In genomic region chr4:46569671-46570070, GRCm38 (mm10) we compare ENCODE assay signal across 9 mouse cellular contexts. TPM values are rescaled to one million over a fixed set of nuclear protein-coding genes. Genes with fewer than 3 reads are reported as not detected.
DNase-seq lines count a peak whose midpoint lies in the region; ATAC-seq and TF ChIP-seq lines count a peak whose summit lies in the region.
"Had no signal": no experiment of that assay in that cellular context is flagged by ENCODE, and none has a peak within 500 bp of the region (broad histone marks: within the 10 kb centered on the region; RNA-seq: fewer than 3 reads in every experiment).

No protein-coding gene starts in this region.

- H3K9me3 ChIP-seq in hindbrain, postnatal 0 days (ENCODE audit: low read length), result no peaks in the 10 kb centered on the region

- no peak overlapping the region for H3K4me3 ChIP-seq in hindbrain, postnatal 0 days (ENCODE audit: low read length)

- no peak for TF ChIP-seq CTCF in hindbrain, postnatal 0 days (IDR thresholded peaks at IDR 0.05; ENCODE audit: low read depth)

- no peak overlapping the region for H3K4me2 ChIP-seq in hindbrain, postnatal 0 days (ENCODE audit: low read depth, low read length)

- DNase-seq in left cerebral cortex, adult 18-20 months (ENCODE audit: low spot score in 2 of 2), result peak; percentile 11 to 19
- DNase-seq in left cerebral cortex, adult 11 months (ENCODE audit: low spot score), result no peak
- peak; percentile 86 for DNase-seq in cerebellum, adult 9-11 months
- DNase-seq in hindbrain, postnatal 0 days (ENCODE audit: low spot score), result peak; percentile 75
- peak; percentile 87 for DNase-seq in retina, postnatal 1 day
- no peak for DNase-seq in urinary bladder, postnatal 25 days (ENCODE audit: low spot score)
- no peak for DNase-seq in urinary bladder, postnatal 10 days (ENCODE audit: low spot score)
- DNase-seq: kidney, postnatal 14 days had no signal

- 22% methylated on average over 5 of the region's 5 CpGs for WGBS in hindbrain, postnatal 0 days

- H3K27ac ChIP-seq in hindbrain, postnatal 0 days, result peak overlapping the region; percentile 11; the same call in 1 of the 2 replicates

- 0 out of 2 replicates have a peak, but pooled peaks cover 5% of the 10 kb centered on the region for H3K4me1 ChIP-seq in hindbrain, postnatal 0 days (ENCODE audit: insufficient read depth, low read length)

- H3K36me3 ChIP-seq in hindbrain, postnatal 0 days (ENCODE audit: insufficient read depth, low read length), result no peaks in the 10 kb centered on the region

- H3K9ac ChIP-seq in hindbrain, postnatal 0 days (replicated peaks; ENCODE audit: low read length), result no peak overlapping the region

- peak; percentile 76 for ATAC-seq in hindbrain, postnatal 0 days
- no peak for ATAC-seq in erythroid progenitor cell, adult 5-6 weeks (replicated peaks; ENCODE audit: low FRiP score, poor library complexity, severe bottlenecking)

- no peaks in the 10 kb centered on the region for H3K27me3 ChIP-seq in hindbrain, postnatal 0 days (ENCODE audit: insufficient read depth, low read length)

RNA-seq across cellular contexts. Expression of gene Coro2a, which starts 32.3 kb away (rescaled TPM):
- 10 to 100 TPM; 23.5 to 26.2 TPM for total RNA-seq in left cerebral cortex, adult 18-20 months (2021)
- 24.5 and 26.7 TPM in 2 replicates for total RNA-seq in hindbrain, postnatal 0 days (2014; rRNA removed)
- polyA plus RNA-seq in hindbrain, postnatal 0 days (2015; fragmentation: Nextera tagmentation; extraction: Ambion mirVana), result 5.9 and 6.2 TPM in 2 replicates
- total RNA-seq in erythroid progenitor cell, adult 5-6 weeks (2015; ENCODE audit: low replicate concordance), result 13.0 and 15.9 TPM in 2 replicates
- total RNA-seq in erythroid progenitor cell, adult 5-6 weeks (2017; ENCODE audit: low replicate concordance), result 2.6 and 3.3 TPM in 2 replicates

RNA-seq across cellular contexts. Expression of gene Trim14, which starts 33.7 kb away (rescaled TPM):
- total RNA-seq in left cerebral cortex, adult 18-20 months (2021), result 1 to 10 TPM in 1 of 2 experiments, under 1 TPM in 1; 0.74 to 1.3 TPM
- total RNA-seq in hindbrain, postnatal 0 days (2014; rRNA removed), result 1.5 and 3.0 TPM in 2 replicates
- polyA plus RNA-seq in hindbrain, postnatal 0 days (2015; fragmentation: Nextera tagmentation; extraction: Ambion mirVana), result 1.2 and 1.7 TPM in 2 replicates
- total RNA-seq in erythroid progenitor cell, adult 5-6 weeks (2015; ENCODE audit: low replicate concordance), result 2.5 and 2.9 TPM in 2 replicates
- total RNA-seq in erythroid progenitor cell, adult 5-6 weeks (2017; ENCODE audit: low replicate concordance), result 9.2 TPM in 1 of 2 replicates, not detected in the other

Comparison
In these comparisons a context has a peak if more than half of its experiments do, and no peak if none do; other contexts are left out.
1. DNase-seq: peak in left cerebral cortex, adult 18-20 months (2 of 2), cerebellum, adult 9-11 months (single experiment), hindbrain, postnatal 0 days (single experiment) and retina, postnatal 1 day (single experiment); none in left cerebral cortex, adult 11 months (single experiment), urinary bladder, postnatal 25 days (single experiment) and urinary bladder, postnatal 10 days (single experiment).